Mouse (Mus musculus): ENCODE results near the gene A830018L16Rik. TPM values are rescaled to one million over a fixed set of nuclear protein-coding genes. Genes with fewer than 3 reads are reported as not detected.

Gene A830018L16Rik
- polyA plus RNA-seq, 1 experiment from 2014 or later = 7.9 TPM

DNA sequence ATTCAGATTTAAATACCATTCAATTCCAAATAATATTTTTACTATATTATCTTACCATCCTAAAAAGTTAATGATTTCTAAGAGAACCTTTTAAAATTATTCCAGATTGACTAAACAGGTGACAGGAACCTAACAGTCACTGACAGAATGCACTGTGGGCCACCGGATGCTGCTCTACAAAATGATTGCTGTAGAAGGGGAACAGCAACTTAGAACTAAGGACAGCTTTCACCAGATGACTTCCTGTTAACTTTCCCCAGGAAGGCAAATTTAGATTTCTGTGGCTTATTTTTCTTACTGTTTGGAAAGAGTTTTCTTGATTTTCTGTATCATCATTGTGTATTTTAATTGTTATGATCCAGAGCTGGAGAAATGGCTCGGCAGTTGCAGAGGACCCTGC, 156.4 kb downstream of the A830018L16Rik start:
- Histone ChIP-seq H3K27ac (replicated peaks; ENCODE audit: low read depth, low read length) (no peak overlapping the region), H3K4me3 (replicated peaks; ENCODE audit: low read depth, low read length) (no peak overlapping the region), H3K9ac (replicated peaks; ENCODE audit: low read length) (no peak overlapping the region), H3K36me3 (ENCODE audit: control insufficient read depth, insufficient read depth, low read length) (no peaks in the 10 kb centered on the region), H3K4me1 (ENCODE audit: control insufficient read depth, insufficient read depth, low read length) (no peaks in the 10 kb centered on the region), H3K4me2 (ENCODE audit: low read length) (no peak overlapping the region), H3K27me3 (ENCODE audit: control insufficient read depth, insufficient read depth, low read length) (no peaks in the 10 kb centered on the region), H3K9me3 (ENCODE audit: control insufficient read depth, low read length) (no peaks in the 10 kb centered on the region)
- ATAC-seq (ENCODE audit: low FRiP score, low TSS enrichment) = no peak
- WGBS = 91% methylated on average over 2 of the region's 2 CpGs
- no peak for DNase-seq

DNA sequence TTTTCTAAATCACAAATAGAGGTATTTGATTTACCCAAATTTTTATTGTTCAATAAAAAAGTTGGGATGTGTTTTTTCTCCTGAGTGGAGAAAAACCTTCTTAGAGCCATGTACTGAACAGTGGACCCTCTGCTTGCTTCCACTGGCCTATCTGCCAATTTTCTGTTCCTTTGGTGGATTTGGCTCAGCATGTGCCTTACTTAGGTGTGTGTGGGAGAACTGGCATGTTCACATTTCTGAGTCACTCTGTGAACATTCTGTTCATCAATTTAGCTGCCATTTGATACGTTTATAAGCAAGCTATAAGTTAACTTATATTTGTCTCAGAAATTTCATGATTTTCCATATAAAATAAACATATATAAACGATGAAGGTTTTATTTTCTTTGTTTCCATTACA, 159.6 kb downstream of the A830018L16Rik start:
- Histone ChIP-seq H3K4me2 (ENCODE audit: low read length) (no peak overlapping the region), H3K36me3 (ENCODE audit: control insufficient read depth, insufficient read depth, low read length) (no peaks in the 10 kb centered on the region), H3K27me3 (ENCODE audit: control insufficient read depth, insufficient read depth, low read length) (no peaks in the 10 kb centered on the region), H3K27ac (replicated peaks; ENCODE audit: low read depth, low read length) (no peak overlapping the region), H3K9ac (replicated peaks; ENCODE audit: low read length) (no peak overlapping the region), H3K4me1 (ENCODE audit: control insufficient read depth, insufficient read depth, low read length) (no peaks in the 10 kb centered on the region), H3K9me3 (ENCODE audit: control insufficient read depth, low read length) (no peaks in the 10 kb centered on the region), H3K4me3 (replicated peaks; ENCODE audit: low read depth, low read length) (no peak overlapping the region)
- WGBS = 85% methylated on average over 2 of the region's 2 CpGs
- DNase-seq (no peak), ATAC-seq (ENCODE audit: low FRiP score, low TSS enrichment) (no peak)

DNA sequence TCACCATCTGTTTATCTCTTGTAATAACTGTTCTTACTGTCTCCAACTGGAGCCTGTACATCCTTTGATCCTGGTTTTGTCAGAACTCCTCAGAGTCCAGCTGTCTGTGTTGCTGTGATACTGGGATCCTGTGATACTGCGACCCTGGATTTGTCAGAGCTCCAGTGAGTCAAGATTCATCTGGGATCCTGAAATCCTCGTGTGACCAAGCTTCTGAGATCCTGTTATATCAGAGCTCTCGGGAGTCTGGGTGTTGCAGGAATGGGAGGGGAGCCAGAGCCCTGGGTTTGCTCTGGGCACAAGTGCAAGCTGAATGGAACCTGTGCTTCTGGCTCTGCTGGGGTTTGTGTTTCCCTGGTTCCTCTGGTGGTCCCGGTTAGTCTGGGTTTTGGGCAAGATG, 166.1 kb downstream of the A830018L16Rik start:
- no peak for ATAC-seq (ENCODE audit: low FRiP score, low TSS enrichment)
- WGBS = 70% methylated on average over 4 of the region's 4 CpGs

DNA sequence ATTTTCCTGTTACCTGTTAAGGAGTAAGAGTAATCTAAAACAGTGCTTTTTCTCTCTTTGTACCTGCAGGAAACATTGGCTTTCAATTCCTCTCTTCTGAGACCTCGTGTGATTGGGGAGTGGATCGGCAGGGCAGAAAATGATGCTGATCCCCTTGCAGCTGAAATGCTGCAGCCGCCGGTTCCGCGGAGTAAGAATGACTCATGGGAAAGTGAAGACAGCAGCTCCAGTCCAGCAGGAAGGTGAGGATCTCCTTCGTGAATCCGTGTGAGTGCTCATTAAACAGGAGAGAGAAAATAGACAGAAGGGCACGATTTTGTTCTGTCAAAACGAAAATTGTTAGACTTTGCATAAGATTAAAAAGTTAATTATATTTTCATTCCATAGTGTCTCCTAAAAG, 174.4 kb downstream of the A830018L16Rik start:
- ATAC-seq (ENCODE audit: low FRiP score, low TSS enrichment) (no peak), DNase-seq (no peak)
- Histone ChIP-seq H3K4me3 (replicated peaks; ENCODE audit: low read depth, low read length) (no peak overlapping the region), H3K4me2 (ENCODE audit: low read length) (no peak overlapping the region), H3K9me3 (ENCODE audit: control insufficient read depth, low read length) (no peaks in the 10 kb centered on the region), H3K27ac (replicated peaks; ENCODE audit: low read depth, low read length) (no peak overlapping the region), H3K4me1 (ENCODE audit: control insufficient read depth, insufficient read depth, low read length) (no peaks in the 10 kb centered on the region), H3K27me3 (ENCODE audit: control insufficient read depth, insufficient read depth, low read length) (no peaks in the 10 kb centered on the region), H3K9ac (replicated peaks; ENCODE audit: low read length) (no peak overlapping the region), H3K36me3 (ENCODE audit: control insufficient read depth, insufficient read depth, low read length) (no peaks in the 10 kb centered on the region)
- 84% methylated on average over 10 of the region's 10 CpGs for WGBS

More for the DNA sequence above, 166.1 kb downstream of the A830018L16Rik start:
- DNase-seq = no peak
- no peak overlapping the region for H3K27ac ChIP-seq (replicated peaks; ENCODE audit: low read depth, low read length)
- no peaks in the 10 kb centered on the region for H3K27me3 ChIP-seq (ENCODE audit: control insufficient read depth, insufficient read depth, low read length)
- H3K4me2 ChIP-seq (ENCODE audit: low read length) = no peak overlapping the region
- H3K36me3 ChIP-seq (ENCODE audit: control insufficient read depth, insufficient read depth, low read length) = no peaks in the 10 kb centered on the region
- H3K4me1 ChIP-seq (ENCODE audit: control insufficient read depth, insufficient read depth, low read length) = no peaks in the 10 kb centered on the region
- no peak overlapping the region for H3K4me3 ChIP-seq (replicated peaks; ENCODE audit: low read depth, low read length)
- H3K9ac ChIP-seq (replicated peaks; ENCODE audit: low read length) = no peak overlapping the region
- no peaks in the 10 kb centered on the region for H3K9me3 ChIP-seq (ENCODE audit: control insufficient read depth, low read length)

DNA sequence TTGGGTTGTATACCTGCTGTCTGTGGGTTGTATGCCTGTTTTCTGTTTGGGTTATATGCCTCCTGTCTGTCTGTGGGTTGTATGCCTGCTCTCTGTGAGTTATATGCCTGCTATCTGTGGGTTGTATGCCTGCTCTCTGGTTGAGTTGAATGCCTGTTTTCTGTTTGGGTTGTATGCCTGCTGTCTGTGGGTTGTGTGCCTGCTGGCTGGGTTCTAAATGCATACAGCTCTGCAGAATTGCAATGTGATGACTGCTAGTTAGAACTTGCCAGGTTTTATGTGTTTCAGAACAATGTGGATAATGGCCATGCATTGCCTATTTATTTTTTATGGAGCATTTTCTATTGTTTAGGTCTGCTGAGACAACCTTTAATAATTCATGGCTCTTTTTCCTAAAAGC, 236.2 kb downstream of the A830018L16Rik start:
- Histone ChIP-seq H3K4me1 (ENCODE audit: control insufficient read depth, insufficient read depth, low read length) (no peaks in the 10 kb centered on the region), H3K4me2 (ENCODE audit: low read length) (no peak overlapping the region), H3K4me3 (replicated peaks; ENCODE audit: low read depth, low read length) (no peak overlapping the region), H3K9ac (replicated peaks; ENCODE audit: low read length) (no peak overlapping the region), H3K9me3 (ENCODE audit: control insufficient read depth, low read length) (no peaks in the 10 kb centered on the region), H3K27me3 (ENCODE audit: control insufficient read depth, insufficient read depth, low read length) (no peaks in the 10 kb centered on the region), H3K36me3 (ENCODE audit: control insufficient read depth, insufficient read depth, low read length) (no peaks in the 10 kb centered on the region), H3K27ac (replicated peaks; ENCODE audit: low read depth, low read length) (no peak overlapping the region)
- DNase-seq (no peak), ATAC-seq (ENCODE audit: low FRiP score, low TSS enrichment) (no peak)

DNA sequence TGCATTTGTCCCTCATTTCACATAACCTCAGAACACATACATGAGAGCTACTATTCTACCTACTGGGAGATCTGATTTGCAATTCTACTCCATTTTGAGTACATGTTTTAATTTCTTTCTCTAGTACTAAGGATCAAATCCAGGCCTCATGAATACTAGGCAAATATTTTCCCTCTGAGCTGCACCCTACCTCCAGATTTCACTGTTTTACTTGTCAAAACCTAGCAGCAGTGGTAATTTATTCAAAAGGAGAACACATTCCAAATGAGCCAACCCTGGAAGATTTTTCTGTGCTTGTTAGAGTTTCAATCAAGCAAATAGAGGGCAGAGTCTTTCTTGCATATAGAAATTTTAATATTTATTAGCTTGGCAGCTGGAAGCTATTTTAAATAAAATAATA, 238.9 kb downstream of the A830018L16Rik start:
- Histone ChIP-seq H3K27me3 (ENCODE audit: control insufficient read depth, insufficient read depth, low read length) (no peaks in the 10 kb centered on the region), H3K4me2 (ENCODE audit: low read length) (no peak overlapping the region), H3K4me3 (replicated peaks; ENCODE audit: low read depth, low read length) (no peak overlapping the region), H3K9me3 (ENCODE audit: control insufficient read depth, low read length) (no peaks in the 10 kb centered on the region), H3K36me3 (ENCODE audit: control insufficient read depth, insufficient read depth, low read length) (no peaks in the 10 kb centered on the region), H3K9ac (replicated peaks; ENCODE audit: low read length) (no peak overlapping the region), H3K27ac (replicated peaks; ENCODE audit: low read depth, low read length) (no peak overlapping the region), H3K4me1 (ENCODE audit: control insufficient read depth, insufficient read depth, low read length) (no peaks in the 10 kb centered on the region)
- ATAC-seq (ENCODE audit: low FRiP score, low TSS enrichment) (no peak), DNase-seq (no peak)

DNA sequence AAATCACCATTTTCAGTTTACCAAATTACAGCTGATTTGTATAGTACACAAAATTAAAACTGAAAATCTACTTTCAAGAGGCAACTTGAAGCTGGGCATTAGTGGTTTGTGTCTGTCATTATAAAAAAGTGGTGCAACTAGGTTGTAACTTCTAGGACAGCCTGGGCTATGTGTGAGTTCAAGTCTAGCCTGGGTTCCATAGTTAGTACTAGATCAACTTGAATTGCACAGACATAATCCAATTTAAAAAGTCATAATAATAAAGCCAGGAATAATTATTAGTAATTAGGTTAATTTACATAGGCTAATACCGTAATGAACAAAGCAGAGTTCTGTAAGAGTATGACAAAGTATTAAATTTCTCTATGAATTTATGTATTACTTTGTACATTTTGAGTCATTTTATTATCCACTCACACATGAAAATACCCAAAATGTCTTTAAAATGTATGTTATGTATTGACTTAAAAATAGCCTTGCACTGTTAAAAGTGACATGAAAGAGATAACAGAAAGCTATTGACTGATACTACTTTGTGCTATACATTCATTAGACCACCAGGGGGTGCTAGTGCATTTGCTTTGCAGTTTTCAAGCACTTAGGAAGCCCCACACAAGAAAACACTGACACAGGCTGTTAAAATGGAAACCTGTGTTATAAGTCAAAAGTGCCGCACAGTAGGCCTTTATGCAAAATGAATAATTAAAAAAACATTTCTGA, 243.6 kb downstream of the A830018L16Rik start:
- ATAC-seq (ENCODE audit: low FRiP score, low TSS enrichment) (peak; percentile 82), DNase-seq (peak; percentile 95)
- 61% methylated on average over 2 of the region's 2 CpGs for WGBS

DNA sequence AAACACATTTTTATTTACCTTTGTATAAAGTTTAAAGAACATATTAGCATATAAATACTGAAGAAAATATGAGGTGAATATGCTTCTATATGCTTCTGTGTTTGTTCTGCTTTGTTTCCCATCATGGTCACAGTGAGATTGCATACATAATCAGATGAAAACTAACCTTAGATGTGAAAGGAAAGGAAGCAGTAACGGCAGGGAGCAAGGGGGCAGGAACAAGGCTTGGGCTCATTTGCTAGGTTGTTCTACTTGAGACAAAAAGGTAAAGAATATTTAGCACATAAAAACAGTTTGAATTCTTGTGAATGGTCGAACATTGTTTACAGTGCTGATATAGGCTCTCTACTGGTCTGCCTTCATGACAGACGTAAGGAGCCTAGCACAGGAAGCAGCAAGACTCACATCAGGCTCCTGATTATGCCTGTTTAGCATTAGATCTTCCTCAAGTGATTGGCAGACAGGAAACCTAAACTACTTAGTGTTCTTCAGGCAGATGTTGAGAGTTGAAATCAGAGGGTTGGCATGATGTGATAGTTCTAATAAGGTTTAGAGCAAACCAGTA, 244.2 kb downstream of the A830018L16Rik start:
- 52% methylated on average over 3 of the region's 3 CpGs for WGBS
- peaks cover 3% of the 10 kb centered on the region; the same call in 1 of the 2 replicates for H3K9me3 ChIP-seq (ENCODE audit: control insufficient read depth, low read length)
- H3K4me2 ChIP-seq (ENCODE audit: low read length) = no peak overlapping the region
- H3K27me3 ChIP-seq (ENCODE audit: control insufficient read depth, insufficient read depth, low read length) = no peaks in the 10 kb centered on the region
- H3K4me3 ChIP-seq (replicated peaks; ENCODE audit: low read depth, low read length) = no peak overlapping the region
- no peaks in the 10 kb centered on the region for H3K4me1 ChIP-seq (ENCODE audit: control insufficient read depth, insufficient read depth, low read length)
- DNase-seq (peak; percentile 11), ATAC-seq (ENCODE audit: low FRiP score, low TSS enrichment) (peak; percentile 34; the same call in 1 of the 2 replicates)
- no peak overlapping the region for H3K9ac ChIP-seq (replicated peaks; ENCODE audit: low read length)
- H3K27ac ChIP-seq (replicated peaks; ENCODE audit: low read depth, low read length) = no peak overlapping the region
- H3K36me3 ChIP-seq (ENCODE audit: control insufficient read depth, insufficient read depth, low read length) = no peaks in the 10 kb centered on the region

More for the DNA sequence above, 243.6 kb downstream of the A830018L16Rik start:
- Histone ChIP-seq H3K4me2 (ENCODE audit: low read length) (no peak overlapping the region), H3K27ac (replicated peaks; ENCODE audit: low read depth, low read length) (no peak overlapping the region), H3K9ac (replicated peaks; ENCODE audit: low read length) (no peak overlapping the region), H3K27me3 (ENCODE audit: control insufficient read depth, insufficient read depth, low read length) (no peaks in the 10 kb centered on the region), H3K4me3 (replicated peaks; ENCODE audit: low read depth, low read length) (no peak overlapping the region), H3K36me3 (ENCODE audit: control insufficient read depth, insufficient read depth, low read length) (no peaks in the 10 kb centered on the region), H3K4me1 (ENCODE audit: control insufficient read depth, insufficient read depth, low read length) (no peaks in the 10 kb centered on the region), H3K9me3 (ENCODE audit: control insufficient read depth, low read length) (peaks cover 3% of the 10 kb centered on the region; the same call in 1 of the 2 replicates)

DNA sequence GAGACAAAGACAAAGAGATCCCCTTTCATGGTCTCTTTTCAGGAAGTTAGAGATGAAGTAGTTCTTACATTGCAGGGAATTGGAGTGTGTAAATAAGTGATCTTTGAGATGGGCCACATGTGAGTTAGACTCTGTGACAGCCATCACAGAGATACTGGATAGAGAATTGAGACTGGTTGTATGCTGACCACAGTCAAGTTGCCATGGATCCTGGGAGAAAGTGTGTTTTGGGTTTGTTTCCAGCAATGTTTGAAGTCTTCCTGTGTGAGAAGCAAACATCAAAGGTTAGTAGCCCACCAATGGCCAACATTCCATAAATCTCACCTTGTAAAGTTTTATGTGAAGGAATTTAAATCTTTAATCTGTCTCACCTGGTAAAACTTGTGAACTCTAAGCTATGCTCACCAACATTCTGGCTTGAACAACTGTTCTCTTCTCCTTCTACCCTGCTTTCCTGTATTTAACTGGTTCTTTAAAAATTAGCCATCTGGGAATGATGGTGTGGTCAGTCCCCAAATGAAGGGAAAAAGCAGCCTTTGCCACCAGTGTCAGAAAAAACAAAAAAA, 330.9 kb downstream of the A830018L16Rik start:
- H3K9ac ChIP-seq (replicated peaks; ENCODE audit: low read length) = no peak overlapping the region
- no peak for DNase-seq
- ATAC-seq (ENCODE audit: low FRiP score, low TSS enrichment) = no peak
- H3K27me3 ChIP-seq (ENCODE audit: control insufficient read depth, insufficient read depth, low read length) = no peaks in the 10 kb centered on the region; the same call in 1 of the 2 replicates
- no peaks in the 10 kb centered on the region for H3K36me3 ChIP-seq (ENCODE audit: control insufficient read depth, insufficient read depth, low read length)
- peaks cover 5% of the 10 kb centered on the region; the same call in 1 of the 2 replicates for H3K9me3 ChIP-seq (ENCODE audit: control insufficient read depth, low read length)
- H3K4me2 ChIP-seq (ENCODE audit: low read length) = no peak overlapping the region
- no peaks in the 10 kb centered on the region for H3K4me1 ChIP-seq (ENCODE audit: control insufficient read depth, insufficient read depth, low read length)
- H3K27ac ChIP-seq (replicated peaks; ENCODE audit: low read depth, low read length) = no peak overlapping the region
- no peak overlapping the region for H3K4me3 ChIP-seq (replicated peaks; ENCODE audit: low read depth, low read length)
